Mouse (Mus musculus) megakaryocyte, embryonic 14.5 days (primary cell): Measurements from ENCODE around the gene Vars. TPM values are rescaled to one million over a fixed set of nuclear protein-coding genes. Genes with fewer than 3 reads are reported as not detected.
A peak's percentile ranks its signal among the peaks of the same experiment; 100 is the strongest.
"Not testable (repeated sequence)": the region's sequence is repeated elsewhere in the genome, so short reads cannot be mapped to it uniquely, and the experiment has no call there.

Experiments
- H3K27me3 ChIP-seq: replicated peaks from 2 replicates; pipeline ENCODE3; 2012; ENCODE audit warnings: inconsistent platforms
- H3K36me3 ChIP-seq: replicated peaks from 2 replicates; pipeline ENCODE3; 2012; ENCODE audit warnings: low read length, inconsistent platforms, mixed read lengths
- H3K4me1 ChIP-seq: 2 replicates; pipeline ENCODE4 v1.6.1; 2012; ENCODE audit warnings: inconsistent platforms
- H3K4me3 ChIP-seq: replicated peaks from 2 replicates; pipeline ENCODE3; 2012; ENCODE audit warnings: moderate library complexity, mild to moderate bottlenecking, inconsistent platforms
- H3K9me3 ChIP-seq: 2 replicates; pipeline ENCODE4 v1.6.1; 2012; ENCODE audit warnings: inconsistent platforms
- FLI1 ChIP-seq: IDR thresholded peaks from 2 replicates; pipeline ENCODE4 v1.6.1; 2012; ENCODE audit warnings: low read length, inconsistent platforms, mixed read lengths
- GATA1 ChIP-seq: IDR thresholded peaks from 3 replicates; pipeline ENCODE4 v1.6.1; 2012; ENCODE audit warnings: mixed read lengths, low read length, inconsistent platforms, borderline replicate concordance
- polyA plus RNA-seq: library from polyadenylated mRNA; stranded (reverse); fragments of >175 nt; gene quantifications from 2 replicates; pipeline ENCODE4 v1.2.3, GENCODE M21; 2012; ENCODE audit warnings: low replicate concordance; ENCODE audit not compliant: insufficient read depth

Vars gene
- polyA plus RNA-seq, 1 experiment: 188 TPM

DNA sequence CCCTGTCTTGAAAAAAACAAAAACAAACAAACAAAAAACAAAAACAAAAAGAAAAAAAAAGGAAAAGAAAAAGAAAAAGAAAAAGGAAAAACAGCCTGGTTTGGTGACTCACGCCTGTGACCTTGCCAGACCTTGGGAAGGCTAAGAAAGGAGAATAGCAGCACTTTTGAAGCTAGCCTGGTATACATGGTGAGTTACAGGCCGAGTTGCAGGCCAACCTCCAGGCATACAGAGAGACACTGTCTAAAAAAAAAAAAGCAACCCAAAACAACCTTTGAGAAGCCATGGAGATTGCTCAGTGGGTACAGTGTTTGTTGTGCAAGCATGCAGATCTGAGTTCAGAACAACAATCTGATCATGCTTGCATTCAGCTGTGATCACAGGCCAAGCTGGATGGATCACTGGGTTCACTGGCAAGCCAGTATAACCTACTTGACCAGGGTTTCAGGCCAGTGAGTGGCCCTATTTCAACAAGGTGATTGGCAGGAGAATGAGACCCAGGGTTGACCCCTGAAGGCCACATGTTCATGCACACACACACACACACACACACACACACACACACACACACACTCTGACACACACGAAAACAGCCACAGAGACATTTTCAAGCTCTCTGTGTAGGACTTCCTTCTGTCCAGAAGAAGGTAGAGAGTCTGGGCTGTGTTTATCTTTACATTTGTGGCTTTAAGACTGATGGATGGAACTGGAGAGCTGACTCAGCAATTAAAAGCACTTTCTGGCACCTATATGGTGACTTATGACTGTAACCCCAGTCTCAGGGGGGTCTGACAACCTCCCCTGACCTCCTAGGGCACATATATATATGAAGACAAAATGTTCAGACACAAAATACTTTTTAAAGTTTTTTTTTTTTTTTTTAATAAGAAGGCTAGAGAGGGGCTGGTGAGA is 24.9 kb upstream of the Vars start:
- no peak for TF ChIP-seq FLI1
- no peak for TF ChIP-seq GATA1
- H3K4me3 ChIP-seq: no peak overlapping the region
- peaks cover 17% of the 10 kb centered on the region for H3K4me1 ChIP-seq
- H3K27me3 ChIP-seq: peaks cover 30% of the 10 kb centered on the region
- H3K36me3 ChIP-seq: no peaks in the 10 kb centered on the region
- no peaks in the 10 kb centered on the region for H3K9me3 ChIP-seq

DNA sequence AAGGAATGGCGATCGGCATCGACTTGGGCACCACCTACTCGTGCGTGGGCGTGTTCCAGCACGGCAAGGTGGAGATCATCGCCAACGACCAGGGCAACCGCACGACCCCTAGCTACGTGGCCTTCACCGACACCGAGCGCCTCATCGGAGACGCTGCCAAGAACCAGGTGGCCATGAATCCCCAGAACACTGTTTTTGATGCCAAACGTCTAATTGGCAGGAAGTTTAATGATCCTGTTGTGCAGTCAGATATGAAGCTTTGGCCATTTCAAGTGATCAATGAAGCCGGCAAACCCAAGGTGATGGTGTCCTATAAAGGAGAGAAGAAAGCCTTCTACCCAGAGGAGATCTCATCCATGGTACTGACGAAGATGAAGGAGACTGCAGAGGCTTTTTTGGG is 23.8 kb upstream of the Vars start:
- no peak for TF ChIP-seq FLI1
- no peak for TF ChIP-seq GATA1
- no peaks in the 10 kb centered on the region for H3K36me3 ChIP-seq
- H3K9me3 ChIP-seq: no peaks in the 10 kb centered on the region
- H3K27me3 ChIP-seq: peaks cover 30% of the 10 kb centered on the region
- peaks cover 19% of the 10 kb centered on the region for H3K4me1 ChIP-seq
- no peak overlapping the region for H3K4me3 ChIP-seq

DNA sequence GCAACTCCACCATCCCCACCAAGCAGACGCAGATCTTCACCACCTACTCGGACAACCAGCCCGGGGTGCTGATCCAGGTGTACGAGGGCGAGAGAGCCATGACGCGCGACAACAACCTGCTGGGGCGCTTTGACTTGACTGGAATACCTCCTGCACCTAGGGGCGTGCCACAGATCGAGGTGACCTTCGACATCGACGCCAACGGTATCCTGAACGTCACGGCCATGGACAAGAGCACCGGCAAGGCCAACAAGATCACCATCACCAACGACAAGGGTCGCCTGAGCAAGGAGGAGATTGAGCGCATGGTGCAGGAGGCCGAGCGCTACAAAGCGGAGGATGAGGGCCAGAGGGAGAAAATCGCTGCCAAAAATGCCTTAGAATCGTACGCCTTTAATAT is 22.5 kb upstream of the Vars start:
- Histone ChIP-seq H3K4me3 (no peak overlapping the region), H3K4me1 (peaks cover 22% of the 10 kb centered on the region), H3K36me3 (no peaks in the 10 kb centered on the region), H3K27me3 (peaks cover 20% of the 10 kb centered on the region), H3K9me3 (no peaks in the 10 kb centered on the region)
- no peak for TF ChIP-seq FLI1
- TF ChIP-seq GATA1: no peak

DNA sequence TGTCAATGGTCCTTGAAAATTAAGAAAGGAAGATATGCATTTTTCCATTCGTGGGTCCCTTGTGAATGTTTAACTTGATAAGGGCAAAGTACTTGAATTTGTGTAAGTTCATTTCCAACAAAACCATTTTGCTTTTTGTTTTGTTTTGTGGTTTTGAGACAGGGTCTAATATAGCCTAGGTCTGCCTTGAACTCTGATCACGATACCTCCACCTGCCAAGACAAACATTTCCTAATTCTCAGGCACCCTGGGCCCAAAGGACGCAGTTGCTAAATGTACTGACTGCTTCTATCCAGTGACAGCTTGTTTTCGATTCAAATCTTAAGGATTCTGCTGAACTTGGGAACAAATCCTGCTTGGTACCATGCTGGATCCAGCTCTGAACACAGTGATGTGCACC is 21.2 kb upstream of the Vars start:
- no peak for TF ChIP-seq GATA1
- TF ChIP-seq FLI1: no peak
- Histone ChIP-seq H3K27me3 (peaks cover 8% of the 10 kb centered on the region), H3K36me3 (peaks cover 2% of the 10 kb centered on the region), H3K4me3 (no peak overlapping the region), H3K9me3 (no peaks in the 10 kb centered on the region), H3K4me1 (peaks cover 29% of the 10 kb centered on the region)

DNA sequence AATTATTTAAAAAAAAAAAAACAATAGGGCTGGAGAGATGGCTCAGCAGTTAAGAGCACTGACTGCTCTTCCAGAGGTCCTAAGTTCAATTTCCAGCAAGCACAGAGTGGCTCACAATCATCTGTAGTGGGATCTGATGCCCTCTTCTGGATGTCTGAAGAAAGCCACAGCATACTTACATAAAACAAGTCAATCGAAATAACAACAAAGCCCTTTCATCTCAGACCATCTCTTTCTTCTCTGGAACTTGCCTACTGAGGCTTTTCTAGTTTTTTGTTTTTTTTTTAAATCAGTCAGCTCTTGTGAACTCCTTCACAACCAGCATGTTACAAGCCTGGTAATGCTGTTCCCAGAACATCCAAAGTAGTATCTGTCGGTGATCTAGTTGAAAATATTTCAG is 20.1 kb upstream of the Vars start:
- peaks cover 4% of the 10 kb centered on the region for H3K27me3 ChIP-seq
- H3K4me3 ChIP-seq: peak overlapping the region; percentile 97
- H3K4me1 ChIP-seq: peaks cover 36% of the 10 kb centered on the region
- H3K9me3 ChIP-seq: no peaks in the 10 kb centered on the region
- peaks cover 13% of the 10 kb centered on the region for H3K36me3 ChIP-seq
- no peak for TF ChIP-seq GATA1
- no peak for TF ChIP-seq FLI1

DNA sequence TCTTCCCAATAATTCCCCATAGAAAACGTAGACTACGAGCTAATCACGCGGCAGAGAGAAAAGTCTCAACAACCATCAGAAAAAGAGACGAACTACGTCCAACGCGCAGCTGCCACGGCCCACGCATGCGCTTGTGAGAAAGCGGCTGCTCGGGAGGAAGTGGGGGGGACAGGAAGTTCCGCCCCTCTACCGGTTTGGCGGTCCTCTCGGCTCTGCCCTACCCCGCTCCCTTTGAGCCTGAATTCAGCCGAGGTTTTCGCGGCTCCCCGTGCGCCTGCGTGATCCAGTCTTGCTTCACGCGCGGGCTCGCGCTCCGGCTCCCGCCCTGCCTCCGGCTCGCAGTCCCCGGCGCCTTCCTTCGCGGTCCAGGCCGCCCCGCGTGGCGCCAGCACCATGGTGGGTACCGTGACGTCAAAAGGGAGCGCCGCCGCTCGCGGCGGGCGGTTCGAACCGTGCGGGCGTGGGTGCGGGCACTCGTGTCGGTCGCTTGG is 19.1 kb upstream of the Vars start, which contains the start of gene Lsm2:
Gene Lsm2 (plus strand): TSS at position 173 of the 491 bp plus-strand sequence.
- TF ChIP-seq GATA1 (no peak), FLI1 (peak; percentile 73)
- H3K4me1 ChIP-seq: peaks cover 30% of the 10 kb centered on the region
- no peaks in the 10 kb centered on the region for H3K9me3 ChIP-seq
- H3K4me3 ChIP-seq: peak within 1 kb of the TSS; percentile 97
- peaks cover 23% of the 10 kb centered on the region for H3K36me3 ChIP-seq
- peaks cover 4% of the 10 kb centered on the region for H3K27me3 ChIP-seq

GRCm38 (mm10) chr17:34982328-34982727 is 18.5 kb upstream of the Vars start:
- TF ChIP-seq GATA1 (no peak), FLI1 (no peak)
- peaks cover 26% of the 10 kb centered on the region for H3K36me3 ChIP-seq
- peaks cover 30% of the 10 kb centered on the region for H3K4me1 ChIP-seq
- H3K4me3 ChIP-seq: peak overlapping the region; percentile 97
- peaks cover 3% of the 10 kb centered on the region for H3K27me3 ChIP-seq
- no peaks in the 10 kb centered on the region for H3K9me3 ChIP-seq

DNA sequence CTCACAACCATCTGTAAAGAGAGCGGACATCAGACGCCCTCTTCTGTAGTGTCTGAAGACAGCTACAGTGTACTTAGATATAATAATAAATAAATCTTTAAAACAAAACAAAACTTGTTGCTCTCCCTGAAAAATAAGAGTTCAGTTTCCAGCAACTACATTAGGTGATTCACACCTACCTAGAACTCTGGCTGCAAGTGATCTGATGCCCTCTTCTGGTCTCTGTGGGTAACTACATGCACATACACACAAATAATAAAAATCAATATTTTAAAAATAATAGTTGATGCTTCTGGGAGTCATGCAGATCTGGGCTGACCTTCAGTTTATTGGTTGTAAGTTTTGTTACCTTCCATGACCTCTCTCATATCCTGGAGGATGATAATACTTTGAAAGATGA is 16.6 kb upstream of the Vars start:
- no peaks in the 10 kb centered on the region for H3K9me3 ChIP-seq
- TF ChIP-seq GATA1: no peak
- TF ChIP-seq FLI1: no peak
- H3K36me3 ChIP-seq: peaks cover 34% of the 10 kb centered on the region
- peaks cover 30% of the 10 kb centered on the region for H3K4me1 ChIP-seq
- no peaks in the 10 kb centered on the region for H3K27me3 ChIP-seq
- no peak overlapping the region for H3K4me3 ChIP-seq

GRCm38 (mm10) chr17:34994751-34995150 is 6.0 kb upstream of the Vars start:
- H3K36me3 ChIP-seq: peaks cover 49% of the 10 kb centered on the region
- no peaks in the 10 kb centered on the region for H3K9me3 ChIP-seq
- TF ChIP-seq FLI1: no peak
- no peaks in the 10 kb centered on the region for H3K27me3 ChIP-seq
- no peak overlapping the region for H3K4me3 ChIP-seq
- peaks cover 43% of the 10 kb centered on the region for H3K4me1 ChIP-seq

DNA sequence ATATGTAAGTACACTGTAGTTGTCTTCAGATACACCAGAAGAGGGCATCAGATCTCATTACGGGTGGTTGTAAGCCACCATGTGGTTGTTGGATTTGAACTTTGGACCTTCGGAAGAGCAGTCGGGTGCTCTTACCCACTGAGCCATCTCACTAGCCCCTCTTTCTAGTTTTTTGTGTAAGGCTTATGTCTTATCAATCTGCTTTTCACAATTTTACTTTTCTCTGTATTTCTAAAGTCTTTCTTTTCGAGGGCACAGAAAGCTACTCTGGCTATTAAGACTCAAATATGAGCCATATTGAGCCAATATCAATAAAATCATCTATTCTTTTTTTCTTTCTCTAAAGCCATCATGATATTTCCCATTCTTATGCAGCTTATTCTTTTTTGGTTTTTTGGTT is 5.6 kb upstream of the Vars start:
- peaks cover 46% of the 10 kb centered on the region for H3K4me1 ChIP-seq
- H3K9me3 ChIP-seq, H3K27me3 ChIP-seq, H3K4me3 ChIP-seq: not testable (repeated sequence)
- peaks cover 49% of the 10 kb centered on the region for H3K36me3 ChIP-seq

- H3K9me3 ChIP-seq, H3K27me3 ChIP-seq, H3K4me3 ChIP-seq: not testable (repeated sequence)
- H3K4me1 ChIP-seq: peaks cover 44% of the 10 kb centered on the region
- H3K36me3 ChIP-seq: peaks cover 43% of the 10 kb centered on the region
Measured at GRCm38 (mm10) chr17:34995927-34996326, 4.9 kb upstream of the Vars start.
